Mouse (Mus musculus): ENCODE results near the gene Dnaaf5.

DNA sequence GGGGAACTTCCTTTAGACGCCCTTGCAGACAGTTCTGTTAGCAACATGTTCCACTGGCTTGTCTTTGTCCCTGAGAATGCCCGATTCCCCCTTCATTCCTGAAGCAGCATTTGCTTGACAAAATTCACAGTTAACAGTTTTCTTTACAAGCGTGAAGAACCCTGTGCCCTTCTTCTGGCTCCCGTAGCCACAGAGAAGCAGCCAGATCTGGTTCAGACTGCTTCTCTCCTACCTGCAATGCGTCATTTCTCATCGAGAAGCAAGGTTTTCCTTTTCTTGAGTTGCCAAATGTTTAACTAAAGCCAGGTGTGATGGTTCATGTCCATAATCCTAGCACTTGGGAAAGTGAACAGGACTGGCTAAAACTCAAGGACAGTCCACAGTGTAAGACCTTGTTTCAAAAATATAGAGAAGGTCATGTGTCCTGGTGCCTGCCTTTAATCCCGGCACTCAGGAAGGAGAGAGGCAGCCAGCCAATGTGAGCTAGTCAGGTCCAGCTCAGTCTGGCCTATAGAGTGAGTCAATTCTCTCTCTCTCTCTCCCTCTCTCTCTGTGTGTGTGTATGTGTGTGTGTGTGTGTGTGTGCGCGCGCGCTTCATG is 3.4 kb upstream of the Dnaaf5 start:
- TF ChIP-seq CTCF (IDR thresholded peaks at IDR 0.05; ENCODE audit: borderline replicate concordance, extremely low read depth, insufficient read depth, insufficient read length), result no peak
- no peak for TF ChIP-seq POLR2A (IDR thresholded peaks at IDR 0.05; ENCODE audit: borderline replicate concordance, extremely low read depth, insufficient read depth, insufficient read length, poor library complexity, severe bottlenecking)
